Mouse (Mus musculus) testis, adult 2 months (tissue): Measurements from ENCODE around the gene Gm49358.

ENCODE experiments used
- CTCF ChIP-seq: fragments of 200-500 bp; IDR thresholded peaks from 2 replicates; pipeline ENCODE4 v1.5.1; 2012; ENCODE audit warnings: low read depth, mild to moderate bottlenecking, inconsistent platforms, low read length, moderate library complexity; ENCODE audit not compliant: control insufficient read depth, insufficient read depth, insufficient replicate concordance
- POLR2A ChIP-seq: fragments of 200-500 bp; IDR thresholded peaks from 2 replicates; pipeline ENCODE4 v1.6.1; 2012; ENCODE audit warnings: low read depth, mild to moderate bottlenecking, inconsistent platforms, low read length, moderate library complexity; ENCODE audit not compliant: control insufficient read depth

DNA sequence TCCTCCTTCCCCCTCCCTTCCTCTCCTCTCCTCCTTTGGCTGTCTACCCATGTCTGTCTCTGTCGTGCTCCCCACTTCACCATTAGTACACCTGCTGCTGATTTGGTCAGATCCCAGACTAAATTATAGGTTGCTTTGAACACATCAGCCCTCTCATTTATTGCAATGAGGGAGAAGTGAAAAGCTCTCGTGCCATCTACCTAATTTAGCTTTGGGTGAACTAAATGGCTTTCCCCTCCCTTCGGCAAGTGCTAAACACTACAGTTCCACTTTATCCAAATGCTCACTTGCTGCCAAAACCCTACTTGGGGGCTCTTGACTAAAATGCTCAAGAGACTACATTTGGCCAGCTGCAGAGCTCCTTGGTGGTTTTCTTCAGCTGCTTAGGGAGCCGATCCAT lies 73.0 kb downstream of the Gm49358 start:
- TF ChIP-seq CTCF (no peak), POLR2A (no peak)
